Mouse (Mus musculus) frontal cortex, postnatal 25 days (tissue): ENCODE results near the gene Arhgap44.

ENCODE experiments used
- DNase-seq, 2 experiments: peaks; one replicate each; pipeline ENCODE4 v3.0.0; 2022; ENCODE audit warnings: low spot score in 2 of 2

The Arhgap44 gene

GRCm38 (mm10) chr11:65137145-65137652, 25.6 kb downstream of the Arhgap44 start:
- DNase-seq, result no peak

GRCm38 (mm10) chr11:65135251-65135739, 27.5 kb downstream of the Arhgap44 start:
- DNase-seq, result peak in 1 of 2 experiments; percentile 29

- no peak for DNase-seq
Measured at GRCm38 (mm10) chr11:65133661-65134060, 29.1 kb downstream of the Arhgap44 start.

DNA sequence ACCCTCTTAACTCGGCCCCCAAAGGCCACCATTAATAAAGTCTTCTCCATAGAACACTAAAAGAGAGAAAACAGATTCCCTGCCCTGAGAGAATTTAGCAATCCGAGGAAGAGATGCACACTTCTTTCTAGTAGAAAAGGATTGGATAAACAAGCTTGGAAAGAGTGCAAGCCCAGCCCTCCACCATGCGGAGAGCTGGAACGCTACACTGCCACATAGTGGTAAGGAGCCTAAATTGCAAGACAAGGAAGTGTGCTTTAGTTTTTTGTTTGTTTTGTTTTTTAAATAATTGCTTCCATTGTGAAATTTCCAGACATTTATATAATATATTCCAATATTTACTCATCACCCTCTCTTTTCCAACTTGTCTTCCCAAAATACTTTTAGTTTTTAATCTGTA, 33.7 kb downstream of the Arhgap44 start:
- DNase-seq, result no peak

DNA sequence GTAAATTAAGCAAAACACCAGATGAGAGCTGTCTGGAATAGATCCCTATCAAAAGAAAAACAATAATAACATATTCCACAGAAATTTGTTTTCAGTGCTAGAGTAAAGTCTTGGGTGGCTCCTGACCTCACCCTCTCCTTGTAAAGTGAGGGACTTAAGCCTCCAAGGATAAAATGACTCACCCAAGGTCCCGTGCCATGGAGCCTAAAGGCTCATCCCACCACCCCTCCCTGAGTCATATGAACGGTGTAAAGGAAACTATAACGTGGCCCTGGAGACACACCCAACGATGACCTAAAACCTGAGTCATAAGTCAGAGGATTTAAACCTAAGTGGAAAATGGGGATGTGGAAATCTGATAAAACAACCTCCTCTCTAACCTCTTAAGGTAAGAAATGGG, 34.1 kb downstream of the Arhgap44 start:
- no peak for DNase-seq

GRCm38 (mm10) chr11:65126566-65126965, 36.2 kb downstream of the Arhgap44 start:
- DNase-seq, result peak in 1 of 2 experiments; percentile 28

DNA sequence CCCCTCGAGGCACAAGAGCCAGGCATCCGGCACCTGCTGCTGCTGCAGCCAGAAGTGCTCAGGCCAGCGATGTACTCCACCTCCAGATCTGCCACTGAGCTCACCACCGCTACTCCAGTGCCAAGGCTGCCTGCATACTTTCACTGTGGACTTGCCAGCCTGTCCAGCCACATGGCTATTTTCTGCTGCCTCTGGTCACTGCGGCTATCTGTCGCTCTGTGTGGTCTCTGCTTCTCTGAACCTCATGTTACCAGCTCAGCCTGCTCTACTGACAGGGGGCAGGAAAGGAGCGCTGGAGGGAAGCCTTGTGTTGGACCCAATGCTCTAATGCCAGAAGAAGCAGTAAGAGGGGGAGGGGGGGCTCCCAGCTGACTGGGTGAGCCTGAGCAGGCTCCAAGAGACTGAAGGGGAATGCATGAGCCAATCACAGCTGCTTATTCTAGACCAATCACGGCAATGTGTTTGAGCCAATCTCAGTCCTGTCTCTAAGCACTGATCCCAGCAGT, 37.8 kb downstream of the Arhgap44 start:
- DNase-seq, result no peak

DNA sequence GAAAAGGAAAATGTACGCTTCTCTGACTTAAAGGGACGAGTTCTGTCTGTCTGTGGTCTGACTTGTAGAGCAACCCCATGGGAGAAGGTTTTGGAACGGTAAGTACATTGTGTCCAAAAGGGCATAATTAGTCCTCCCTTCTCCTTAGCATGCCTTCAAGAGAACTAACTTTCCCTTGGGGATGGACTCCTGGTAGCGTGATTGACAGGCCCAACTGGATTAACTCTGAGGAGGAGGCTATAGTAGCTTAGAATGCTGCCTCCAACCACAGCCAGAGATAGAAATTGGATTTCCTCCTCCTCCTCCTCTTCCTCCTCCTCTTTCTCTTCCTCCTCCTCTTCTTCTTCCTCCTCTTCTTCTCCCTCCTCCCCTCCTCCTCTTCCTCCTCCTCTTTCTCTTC, 42.5 kb downstream of the Arhgap44 start:
- DNase-seq, result no peak

GRCm38 (mm10) chr11:65115811-65116210, 47.0 kb downstream of the Arhgap44 start:
- no peak for DNase-seq

- DNase-seq, result no peak
Measured at GRCm38 (mm10) chr11:65112086-65112485, 50.7 kb downstream of the Arhgap44 start.

GRCm38 (mm10) chr11:65111651-65112050, 51.1 kb downstream of the Arhgap44 start:
- DNase-seq, result no peak

- DNase-seq, result no peak
Measured at GRCm38 (mm10) chr11:65110058-65110457, 52.7 kb downstream of the Arhgap44 start.

GRCm38 (mm10) chr11:65107734-65108171, 55.0 kb downstream of the Arhgap44 start:
- DNase-seq, result no peak

DNA sequence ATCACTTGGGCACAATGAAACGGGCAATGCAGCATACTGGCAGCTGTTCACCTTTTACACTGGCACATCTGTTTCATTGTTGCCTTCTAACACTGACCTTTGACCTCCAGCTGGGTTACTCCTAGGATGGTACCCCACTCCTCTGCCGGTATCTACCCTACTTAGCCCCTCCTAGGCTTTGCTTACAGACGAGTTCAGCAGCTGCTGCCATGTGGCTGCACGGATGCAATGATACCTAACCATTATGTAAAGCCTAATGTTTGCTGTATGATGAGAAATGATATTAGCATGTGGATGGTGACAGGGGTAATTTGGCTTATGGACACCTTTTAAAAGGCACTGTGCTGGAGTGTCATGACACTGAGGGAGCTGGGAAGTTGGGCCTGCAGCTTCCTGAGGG, 55.6 kb downstream of the Arhgap44 start:
- DNase-seq, result no peak

GRCm38 (mm10) chr11:65104076-65104475, 58.7 kb downstream of the Arhgap44 start:
- DNase-seq, result no peak

DNA sequence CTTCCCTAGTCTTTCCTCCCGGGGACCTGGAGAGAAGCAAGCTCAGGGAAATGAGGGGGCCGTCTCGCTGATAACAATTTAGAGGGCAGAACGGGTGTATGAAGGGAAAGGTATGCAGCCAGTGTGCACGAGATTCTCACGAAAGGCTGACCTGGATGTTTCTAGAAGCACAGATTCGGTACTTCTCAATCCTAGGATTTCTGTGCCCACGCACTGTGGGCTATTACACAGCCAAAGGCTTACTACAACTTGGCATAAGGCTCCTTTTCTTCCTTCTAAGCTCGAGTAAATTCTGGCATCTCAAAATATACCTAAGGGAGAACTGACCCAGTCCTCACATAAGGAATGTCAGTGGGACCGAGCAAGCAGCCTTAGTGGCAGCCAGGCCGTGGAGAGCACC, 61.6 kb downstream of the Arhgap44 start:
- DNase-seq, result no peak

GRCm38 (mm10) chr11:65100031-65100430, 62.7 kb downstream of the Arhgap44 start:
- DNase-seq, result no peak

- DNase-seq, result no peak
Measured at GRCm38 (mm10) chr11:65097526-65098070, 65.2 kb downstream of the Arhgap44 start.

DNA sequence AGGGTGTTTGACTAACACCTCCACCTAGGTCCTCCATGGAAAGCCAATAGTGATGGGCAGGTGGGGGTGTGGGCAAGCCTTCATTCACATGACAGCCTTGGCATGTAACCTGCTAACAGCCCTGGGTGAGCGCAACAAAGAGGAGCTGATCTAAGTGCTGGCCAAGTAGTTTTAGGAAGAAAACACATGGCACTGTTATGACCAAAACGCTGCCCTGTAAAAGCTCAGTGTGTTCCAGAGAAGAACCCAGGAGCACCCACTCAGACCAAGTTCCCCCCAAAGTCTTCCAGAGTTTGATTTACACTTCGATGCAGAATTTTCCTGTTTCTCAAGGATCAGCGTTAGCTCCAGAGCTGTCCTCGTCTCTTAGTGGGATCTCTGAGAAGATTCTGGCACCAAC, 65.9 kb downstream of the Arhgap44 start:
- DNase-seq, result no peak

- DNase-seq, result no peak
Measured at GRCm38 (mm10) chr11:65092851-65093250, 69.9 kb downstream of the Arhgap44 start.

GRCm38 (mm10) chr11:65090386-65090785, 72.4 kb downstream of the Arhgap44 start:
- no peak for DNase-seq

- DNase-seq, result no peak
Measured at GRCm38 (mm10) chr11:65089982-65090381, 72.8 kb downstream of the Arhgap44 start.

GRCm38 (mm10) chr11:65089282-65089681, 73.5 kb downstream of the Arhgap44 start:
- DNase-seq, result no peak
